Mouse (Mus musculus) spleen, adult 2 months (tissue): ENCODE results near the gene Rnf26. TPM values are rescaled to one million over a fixed set of nuclear protein-coding genes. Genes with fewer than 3 reads are reported as not detected.

Experiments
- DNase-seq, 2 experiments: peaks; one replicate each; pipeline versions ENCODE4 v3.0.0 to v3.0.0-alpha.2; 2012 to 2021; ENCODE audit warnings: low spot score in 2 of 2, low read depth in 1 of 2
- H3K27ac ChIP-seq: fragments of 200-500 bp; 2 replicates; pipeline ENCODE4 v1.5.1; 2012; ENCODE audit warnings: low read length, inconsistent platforms; ENCODE audit not compliant: insufficient read depth
- H3K27me3 ChIP-seq: fragments of 200-500 bp; 2 replicates; pipeline ENCODE4 v1.6.1; 2012; ENCODE audit warnings: mild to moderate bottlenecking, moderate library complexity, low read length, inconsistent platforms; ENCODE audit not compliant: control insufficient read depth, insufficient read depth
- H3K36me3 ChIP-seq: fragments of 200-500 bp; 2 replicates; pipeline ENCODE4 v1.6.1; 2012; ENCODE audit warnings: mild to moderate bottlenecking, low read length, inconsistent platforms; ENCODE audit not compliant: control insufficient read depth, insufficient read depth
- H3K4me1 ChIP-seq: fragments of 200-500 bp; 2 replicates; pipeline ENCODE4 v1.6.1; 2011; ENCODE audit warnings: inconsistent platforms; ENCODE audit not compliant: control insufficient read depth, insufficient read depth, insufficient read length
- H3K4me3 ChIP-seq: fragments of 200-500 bp; 2 replicates; pipeline ENCODE4 v1.5.1; 2011; ENCODE audit warnings: mild to moderate bottlenecking, inconsistent platforms; ENCODE audit not compliant: insufficient read depth, insufficient read length; ENCODE audit errors: extremely low read depth
- CTCF ChIP-seq: fragments of 200-500 bp; IDR thresholded peaks from 2 replicates; pipeline ENCODE4 v1.5.1; 2011; ENCODE audit warnings: mild to moderate bottlenecking, inconsistent platforms; ENCODE audit not compliant: insufficient read depth, insufficient read length, insufficient replicate concordance; ENCODE audit errors: extremely low read depth
- POLR2A ChIP-seq: fragments of 200-500 bp; IDR thresholded peaks from 2 replicates; pipeline ENCODE4 v1.6.1; 2011; ENCODE audit warnings: low read depth, low read length, inconsistent platforms
- WGBS: fragments of 180-500 bp; shearing (Covaris S2); methylation state at CpG from one replicate; pipeline ENCODE4 v1.1.7; 2018; 5-methylcytosine and 5-hydroxymethylcytosine counted together
- polyA plus RNA-seq: library from polyadenylated mRNA; depleted of rRNA; stranded (reverse); fragments of >200 nt; gene quantifications from 2 replicates; pipeline ENCODE4 v1.2.3, GENCODE M21; 2012; rRNA removed

Gene Rnf26
- 21.3 and 27.1 TPM in 2 replicates for polyA plus RNA-seq

GRCm38 (mm10) chr9:44113105-44113789, at the start of gene Rnf26, which contains the start of gene Gm49380:
Rnf26 (minus strand) TSS chr9:44113517.
Gm49380 (minus strand) TSS chr9:44113500.
- Histone ChIP-seq H3K36me3 (no peaks in the 10 kb centered on the region; the same call in 1 of the 2 replicates), H3K4me3 (peak within 1 kb of the TSS; percentile 74), H3K27me3 (no peaks in the 10 kb centered on the region), H3K4me1 (no peaks in the 10 kb centered on the region; the same call in 1 of the 2 replicates), H3K27ac (no peak within 1 kb of the TSS)
- TF ChIP-seq POLR2A (peak; percentile 42; the same call in 1 of the 2 replicates), CTCF (no peak)
- WGBS: under 1% methylated on average over 51 of the region's 51 CpGs
- peak; percentile 95 to 98 for DNase-seq

- 92% methylated on average over 3 of the region's 3 CpGs for WGBS
- no peak overlapping the region for H3K27ac ChIP-seq
- DNase-seq: no peak
- peaks cover 59% of the 10 kb centered on the region for H3K36me3 ChIP-seq
- TF ChIP-seq POLR2A: no peak
- TF ChIP-seq CTCF: no peak
- H3K27me3 ChIP-seq: no peaks in the 10 kb centered on the region
- H3K4me3 ChIP-seq: no peak overlapping the region
- H3K4me1 ChIP-seq: no peaks in the 10 kb centered on the region
Observed at GRCm38 (mm10) chr9:44159886-44160285, 46.6 kb upstream of the Rnf26 start.

GRCm38 (mm10) chr9:44147290-44147689, 34.0 kb upstream of the Rnf26 start:
- Histone ChIP-seq H3K36me3 (peaks cover 37% of the 10 kb centered on the region), H3K27ac (no peak overlapping the region), H3K4me1 (no peaks in the 10 kb centered on the region), H3K4me3 (no peak overlapping the region), H3K27me3 (no peaks in the 10 kb centered on the region)
- DNase-seq: no peak
- no peak for TF ChIP-seq POLR2A
- no peak for TF ChIP-seq CTCF
- WGBS: 61% methylated on average over 3 of the region's 3 CpGs

GRCm38 (mm10) chr9:44144718-44145060, 31.4 kb upstream of the Rnf26 start:
- no peak for TF ChIP-seq CTCF
- TF ChIP-seq POLR2A: no peak
- H3K36me3 ChIP-seq: peaks cover 24% of the 10 kb centered on the region

GRCm38 (mm10) chr9:44144023-44144717, 30.9 kb upstream of the Rnf26 start:
- Histone ChIP-seq H3K4me3 (no peak overlapping the region), H3K27ac (no peak overlapping the region), H3K36me3 (peaks cover 20% of the 10 kb centered on the region), H3K27me3 (no peaks in the 10 kb centered on the region), H3K4me1 (no peaks in the 10 kb centered on the region)
- TF ChIP-seq CTCF (no peak), POLR2A (no peak)
- WGBS: 65% methylated on average over 6 of the region's 8 CpGs
- no peak for DNase-seq

More at GRCm38 (mm10) chr9:44144718-44145060, 31.4 kb upstream of the Rnf26 start:
- Histone ChIP-seq H3K27me3 (no peaks in the 10 kb centered on the region), H3K4me3 (no peak overlapping the region), H3K4me1 (no peaks in the 10 kb centered on the region), H3K27ac (no peak overlapping the region)
- DNase-seq: no peak

- no peak for TF ChIP-seq CTCF
- TF ChIP-seq POLR2A: no peak
- Histone ChIP-seq H3K4me1 (no peaks in the 10 kb centered on the region), H3K27me3 (no peaks in the 10 kb centered on the region), H3K36me3 (peaks cover 17% of the 10 kb centered on the region), H3K27ac (no peak overlapping the region), H3K4me3 (no peak overlapping the region)
- no peak for DNase-seq
- WGBS: 90% methylated on average over 5 of the region's 5 CpGs
Observed at GRCm38 (mm10) chr9:44143421-44143820, 30.1 kb upstream of the Rnf26 start.

- Histone ChIP-seq H3K4me1 (no peaks in the 10 kb centered on the region), H3K4me3 (no peak overlapping the region), H3K27me3 (no peaks in the 10 kb centered on the region), H3K36me3 (peaks cover 17% of the 10 kb centered on the region), H3K27ac (no peak overlapping the region)
- DNase-seq: no peak
- WGBS: 87% methylated on average over 5 of the region's 5 CpGs
- TF ChIP-seq POLR2A: no peak
- no peak for TF ChIP-seq CTCF
Observed at GRCm38 (mm10) chr9:44141951-44142350, 28.6 kb upstream of the Rnf26 start.
